Mouse (Mus musculus): ENCODE data around the gene Col4a3. TPM values are rescaled to one million over a fixed set of nuclear protein-coding genes. Genes with fewer than 3 reads are reported as not detected.

Col4a3 gene
- total RNA-seq, 2 experiments from 2014 or later, result 0.75 to 0.86 TPM

GRCm38 (mm10) chr1:82761454-82762169, 174.9 kb downstream of the Col4a3 start:
- Histone ChIP-seq H3K4me3 (no peak overlapping the region), H3K27ac (no peak overlapping the region)
- TF ChIP-seq CTCF (IDR thresholded peaks at IDR 0.05), result no peak
- intact Hi-C loops (cut with DNase I), result no loop called here
- DNase-seq (ENCODE audit: extremely low spot score in 1 of 2, low spot score in 2 of 2), result no peak

GRCm38 (mm10) chr1:82762274-82762673, 175.6 kb downstream of the Col4a3 start:
- DNase-seq (ENCODE audit: extremely low spot score in 1 of 2, low spot score in 2 of 2), result no peak
- TF ChIP-seq CTCF (IDR thresholded peaks at IDR 0.05), result no peak; the same call in none of the 2 replicates
- intact Hi-C loops (cut with DNase I), result no loop called here
- H3K4me3 ChIP-seq, result no peak overlapping the region
- H3K27ac ChIP-seq, result no peak overlapping the region

- no peak overlapping the region for H3K27ac ChIP-seq
- no peak for DNase-seq (ENCODE audit: extremely low spot score in 1 of 2, low spot score in 2 of 2)
- intact Hi-C loops (cut with DNase I), result no loop called here
- H3K4me3 ChIP-seq, result no peak overlapping the region
- no peak for TF ChIP-seq CTCF (IDR thresholded peaks at IDR 0.05)
Observed at GRCm38 (mm10) chr1:82766227-82766626, 179.5 kb downstream of the Col4a3 start.

- intact Hi-C loops (cut with DNase I), result no loop called here
- TF ChIP-seq CTCF (IDR thresholded peaks at IDR 0.05), result no peak
- no peak overlapping the region for H3K4me3 ChIP-seq
- no peak overlapping the region for H3K27ac ChIP-seq
- no peak for DNase-seq (ENCODE audit: extremely low spot score in 1 of 2, low spot score in 2 of 2)
Observed at GRCm38 (mm10) chr1:82766641-82767040, 179.9 kb downstream of the Col4a3 start.

DNA sequence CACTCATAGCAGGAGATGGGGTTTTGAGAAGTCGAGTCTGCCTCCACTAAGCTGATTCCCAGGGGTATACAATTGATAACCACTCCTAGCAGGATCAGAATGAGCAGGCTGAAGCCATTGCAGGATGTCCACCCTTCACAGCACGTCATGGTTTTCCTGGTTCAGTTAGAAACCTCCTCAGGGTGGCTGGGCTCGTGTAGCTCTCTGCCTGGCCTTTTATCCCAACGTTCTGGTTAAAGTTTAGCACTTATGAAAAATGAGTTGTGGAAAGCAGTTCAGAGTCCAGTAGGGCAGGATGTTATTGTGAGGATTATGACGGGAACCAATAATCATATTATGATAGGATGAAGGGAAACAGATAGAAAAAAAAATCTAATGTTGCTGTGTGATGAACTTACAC, 181.5 kb downstream of the Col4a3 start, which contains the start of gene Tm4sf20:
Gene Tm4sf20 (minus strand): TSS at position 193 of the 400 bp plus-strand sequence.
- no peak for DNase-seq (ENCODE audit: extremely low spot score in 1 of 2, low spot score in 2 of 2)
- H3K4me3 ChIP-seq, result no peak within 1 kb of the TSS
- no peak within 1 kb of the TSS for H3K27ac ChIP-seq
- intact Hi-C loops (cut with DNase I), result no loop called here
- TF ChIP-seq CTCF (IDR thresholded peaks at IDR 0.05), result no peak

DNA sequence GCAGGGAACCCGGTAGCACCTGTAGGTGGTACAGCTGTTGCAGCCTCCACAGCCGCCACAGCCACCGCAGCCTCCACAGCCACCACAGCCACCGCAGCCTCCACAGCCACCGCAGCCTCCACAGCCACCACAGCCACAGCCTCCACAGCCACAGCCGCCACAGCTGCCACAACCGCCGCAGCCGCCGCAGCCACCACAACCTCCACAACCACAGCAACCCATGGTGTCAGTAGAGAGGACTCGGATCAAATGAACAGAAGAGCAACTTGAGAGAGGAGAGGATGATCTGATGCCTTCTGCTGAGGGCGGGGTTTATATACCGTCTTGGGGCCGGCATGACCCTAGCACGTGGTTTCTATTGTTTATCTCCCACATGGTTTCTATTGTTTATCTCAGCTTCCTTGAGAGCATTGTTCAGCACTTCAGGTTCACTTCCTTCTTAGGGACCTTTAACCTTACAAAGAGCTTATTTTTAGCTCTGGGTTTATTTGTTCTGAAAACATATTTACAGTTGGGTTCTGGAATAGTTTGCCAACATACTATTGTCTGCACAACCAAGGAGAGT, 184.4 kb downstream of the Col4a3 start, which contains the start of gene Gm47791:
Gene Gm47791 (minus strand): TSS at position 222 of the 565 bp plus-strand sequence.
- Histone ChIP-seq H3K27ac (no peak within 1 kb of the TSS), H3K4me3 (no peak within 1 kb of the TSS)
- no peak for TF ChIP-seq CTCF (IDR thresholded peaks at IDR 0.05)
- DNase-seq (ENCODE audit: extremely low spot score in 1 of 2, low spot score in 2 of 2), result no peak
- intact Hi-C loops (cut with DNase I), result no loop called here

Other genes starting within 250 kb of the Col4a3 start
- 1 to 10 TPM; 2.5 to 2.9 TPM for gene Col4a4, start 72 bp upstream of the Col4a3 start, total RNA-seq (2021)
- 100 to 1,000 TPM; 263 to 273 TPM for gene Mff, start 138.0 kb downstream of the Col4a3 start, total RNA-seq (2021)
- not detected for gene Tm4sf20, start 181.5 kb downstream of the Col4a3 start, total RNA-seq (2021)
- gene Gm47791, start 184.3 kb downstream of the Col4a3 start, total RNA-seq (2021), result not detected